Mouse (Mus musculus): ENCODE measurements around the gene Mtch2. TPM values are rescaled to one million over a fixed set of nuclear protein-coding genes. Genes with fewer than 3 reads are reported as not detected.

Mtch2 gene
- 51.7 and 60.8 TPM in 2 replicates for polyA plus RNA-seq (2012; rRNA removed)

DNA sequence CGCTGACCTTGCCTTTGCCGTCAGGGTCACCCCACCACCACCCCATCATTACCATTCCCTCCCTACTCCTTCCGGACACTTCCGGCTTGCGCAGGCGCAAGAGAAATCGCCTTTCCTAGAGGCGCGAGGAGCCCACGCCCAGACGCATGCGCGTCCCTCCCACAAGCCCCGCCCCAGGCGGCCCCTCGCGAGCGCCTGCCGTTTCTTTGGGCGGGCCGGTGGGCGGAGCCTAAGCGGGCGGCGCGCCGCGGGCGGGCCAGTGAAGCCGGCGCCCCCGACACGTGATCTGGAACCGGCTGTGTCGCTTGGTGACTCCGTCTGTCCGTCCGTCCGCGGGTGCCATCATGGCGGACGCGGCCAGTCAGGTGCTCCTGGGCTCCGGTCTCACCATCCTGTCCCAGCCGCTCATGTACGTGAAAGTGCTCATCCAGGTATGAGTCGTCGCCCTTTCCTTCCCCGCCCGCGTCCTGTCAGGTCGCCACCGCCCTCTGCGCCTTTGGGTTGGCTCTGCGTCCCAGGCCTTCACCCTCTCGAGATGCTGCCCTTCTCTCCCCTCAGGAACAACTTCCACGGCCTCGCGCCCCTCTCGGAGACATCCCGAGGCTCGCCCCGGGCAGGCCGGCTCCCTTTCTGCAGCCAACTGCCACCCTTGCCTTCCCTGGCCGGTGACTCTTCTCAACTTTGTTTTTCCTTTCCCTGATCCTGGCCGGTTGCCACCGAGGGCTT lies at the start of gene Mtch2:
Mtch2 (plus strand) TSS at position 201 of the 726 bp plus-strand sequence.

DNA sequence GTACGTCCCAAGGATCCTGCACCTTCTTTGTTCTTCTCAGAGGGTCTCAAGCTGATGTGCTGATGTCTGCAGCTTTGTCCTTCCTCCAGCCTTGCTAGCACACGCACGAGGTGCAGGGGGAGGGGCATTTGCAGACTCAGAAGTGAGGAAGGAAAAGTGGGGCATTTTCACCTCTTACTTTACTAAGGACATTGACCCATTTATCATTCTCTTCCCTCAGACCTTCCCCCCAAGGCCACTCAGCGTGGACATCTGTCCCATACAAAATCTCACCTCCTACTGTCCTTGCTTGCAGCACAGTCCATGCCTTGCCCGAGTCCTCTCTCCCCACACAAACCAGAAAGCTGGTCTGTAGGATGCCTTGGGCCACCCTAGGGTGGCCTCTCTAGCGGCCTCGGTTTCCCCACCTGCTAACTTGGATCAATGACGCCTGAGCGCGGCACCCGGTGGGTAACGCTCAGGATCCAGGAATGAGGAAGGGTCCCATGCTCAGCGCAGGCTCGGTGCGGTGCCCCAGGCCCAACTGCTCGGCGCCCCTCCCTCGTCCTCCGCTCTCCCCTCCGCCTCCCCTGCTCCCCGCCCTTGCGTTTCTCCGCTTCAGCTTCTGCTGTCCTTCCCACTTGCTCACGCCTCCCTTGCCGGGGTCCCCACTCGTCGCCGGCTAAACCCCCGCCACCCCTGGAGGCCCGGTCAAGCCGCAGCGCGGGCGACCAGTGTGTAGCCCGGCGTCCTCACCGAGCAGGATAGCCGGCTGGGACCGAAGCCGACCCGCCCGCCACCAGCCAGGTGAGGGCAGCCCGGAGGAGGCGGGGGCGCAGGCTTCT lies 38.5 kb downstream of the Mtch2 start, which contains the start of gene C1qtnf4:
C1qtnf4 (plus strand) TSS at position 643 of the 824 bp plus-strand sequence.

DNA sequence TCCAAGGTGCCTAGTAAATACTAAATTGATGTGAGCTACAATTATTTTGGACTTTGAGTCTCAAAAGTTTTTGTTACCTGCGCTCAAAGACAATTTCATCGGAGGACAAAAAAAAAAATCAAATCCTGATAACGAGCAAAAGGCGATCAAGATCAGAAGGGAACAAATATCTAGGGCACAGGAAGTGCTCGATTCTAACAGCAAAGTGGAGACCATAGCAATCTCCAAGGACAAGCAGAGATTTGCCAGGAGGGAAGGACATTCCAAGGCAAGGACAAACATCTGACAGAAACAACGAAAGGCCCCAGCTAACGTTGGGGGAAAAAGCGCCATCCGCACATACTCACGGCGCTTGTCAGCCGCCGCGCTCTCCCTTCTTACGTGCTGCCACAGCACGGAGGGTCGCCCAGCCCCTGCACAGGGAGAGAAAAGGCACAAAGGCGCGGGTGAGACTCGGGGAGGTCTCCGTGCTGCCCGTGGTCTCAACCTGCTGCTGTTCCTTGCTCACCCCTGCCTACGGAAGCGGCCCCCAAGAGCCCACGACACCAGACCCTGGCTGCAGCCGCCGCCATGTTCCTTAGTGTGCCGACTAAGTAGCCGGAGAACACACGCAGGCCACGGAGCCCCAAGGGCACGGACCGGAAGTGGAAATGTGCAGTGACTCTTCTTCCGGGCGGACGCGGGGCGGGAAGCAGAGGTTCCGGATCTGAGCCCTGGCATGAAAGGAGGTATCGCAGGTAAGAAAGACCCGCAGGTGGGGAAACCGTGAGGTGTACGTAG lies 57.3 kb downstream of the Mtch2 start, which contains the start of the genes Kbtbd4 and Ndufs3:
Kbtbd4 (plus strand) TSS at position 665 of the 780 bp plus-strand sequence.
Ndufs3 (minus strand) TSS at position 752 of the 780 bp plus-strand sequence.

Other genes with a start within 250 kb of the Mtch2 start
- 17.9 and 23.0 TPM in 2 replicates for gene Nup160, start 169.9 kb upstream of the Mtch2 start, polyA plus RNA-seq (2012; rRNA removed)
- gene Fnbp4, start 101.8 kb upstream of the Mtch2 start, polyA plus RNA-seq (2012; rRNA removed): 26.6 and 30.6 TPM in 2 replicates
- 0.03 and 0.05 TPM in 2 replicates for gene Agbl2, start 64.4 kb upstream of the Mtch2 start, polyA plus RNA-seq (2012; rRNA removed)
- gene C1qtnf4, start 38.7 kb downstream of the Mtch2 start, polyA plus RNA-seq (2012; rRNA removed): 1.4 and 1.5 TPM in 2 replicates
- gene Kbtbd4, start 57.6 kb downstream of the Mtch2 start, polyA plus RNA-seq (2012; rRNA removed): 8.2 and 9.9 TPM in 2 replicates
- 77.1 and 89.1 TPM in 2 replicates for gene Ndufs3, start 57.7 kb downstream of the Mtch2 start, polyA plus RNA-seq (2012; rRNA removed)
- 37.1 and 43.9 TPM in 2 replicates for gene Celf1, start 93.2 kb downstream of the Mtch2 start, polyA plus RNA-seq (2012; rRNA removed)
- 0.50 and 0.96 TPM in 2 replicates for gene Rapsn, start 188.5 kb downstream of the Mtch2 start, polyA plus RNA-seq (2012; rRNA removed)
- 134 and 150 TPM in 2 replicates for gene Psmc3, start 206.9 kb downstream of the Mtch2 start, polyA plus RNA-seq (2012; rRNA removed)
- gene Slc39a13, start 223.3 kb downstream of the Mtch2 start, polyA plus RNA-seq (2012; rRNA removed): 10.0 and 11.2 TPM in 2 replicates
- 16.8 and 21.6 TPM in 2 replicates for gene Spi1, start 235.2 kb downstream of the Mtch2 start, polyA plus RNA-seq (2012; rRNA removed)

Data from liver, embryonic 14 days (tissue).